8 mouse cellular contexts compared by ENCODE assay signal in the genomic region with DNA sequence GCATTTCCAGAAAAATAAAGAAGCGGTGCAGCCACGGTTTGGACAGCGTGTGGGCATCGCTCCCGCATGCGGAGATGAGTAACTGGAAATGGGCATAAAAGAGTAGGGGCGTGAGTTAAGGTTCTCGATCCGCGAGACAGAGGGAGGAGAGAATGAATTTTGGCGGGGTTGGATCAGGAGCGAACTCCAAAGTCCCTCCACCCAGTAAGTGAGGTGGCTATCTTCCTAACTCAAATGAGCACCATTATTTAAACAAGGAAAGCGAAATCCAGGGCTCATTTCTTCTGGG. TPM values are rescaled to one million over a fixed set of nuclear protein-coding genes. Genes with fewer than 3 reads are reported as not detected.
DNase-seq lines count a peak whose midpoint lies in the region; ATAC-seq and TF ChIP-seq lines count a peak whose summit lies in the region.

No protein-coding gene starts in this region.

- H3K9me3 ChIP-seq in heart, embryonic 14.5 days (ENCODE audit: control insufficient read depth, low read length) = no peaks in the 10 kb centered on the region
- H3K9me3 ChIP-seq in hindbrain, embryonic 11.5 days (ENCODE audit: control insufficient read depth, low read length) = no peaks in the 10 kb centered on the region
- H3K9me3 ChIP-seq in liver, postnatal 0 days (ENCODE audit: low read length) = no peaks in the 10 kb centered on the region

- ATAC-seq in heart, embryonic 14.5 days (ENCODE audit: insufficient number of reproducible peaks, insufficient read depth, low FRiP score, low read depth) = no peak
- no peak for ATAC-seq in hindbrain, embryonic 11.5 days (ENCODE audit: low FRiP score)
- no peak for ATAC-seq in liver, postnatal 0 days

- 2% methylated on average over 13 of the region's 13 CpGs for WGBS in heart, embryonic 14.5 days
- WGBS in hindbrain, embryonic 11.5 days = 4% methylated on average over 13 of the region's 13 CpGs
- WGBS in liver, postnatal 0 days (ENCODE audit: insufficient replicate concordance) = 6% methylated on average over 13 of the region's 13 CpGs

- H3K4me3 ChIP-seq in heart, embryonic 14.5 days (ENCODE audit: control insufficient read depth in 1 of 2, insufficient read depth in 1 of 2, low read depth in 1 of 2, low read length in 2 of 2) = peak overlapping the region; percentile 75 to 78
- H3K4me3 ChIP-seq in brown adipose tissue, adult 24 weeks (ENCODE audit: insufficient read depth, low read depth, low read length) = peak overlapping the region; percentile 72; the same call in 1 of the 2 replicates
- peak overlapping the region; percentile 78 for H3K4me3 ChIP-seq in hindbrain, embryonic 11.5 days (ENCODE audit: low read depth, low read length)
- H3K4me3 ChIP-seq in liver, postnatal 0 days (ENCODE audit: low read depth, low read length) = peak overlapping the region; percentile 68; the same call in 1 of the 2 replicates

- no peak for TF ChIP-seq EP300 in liver, postnatal 0 days (IDR thresholded peaks at IDR 0.05; ENCODE audit: low read depth)

- H3K36me3 ChIP-seq in heart, embryonic 14.5 days (ENCODE audit: control insufficient read depth, insufficient read depth, low read length) = peaks cover 18% of the 10 kb centered on the region
- no peaks in the 10 kb centered on the region for H3K36me3 ChIP-seq in hindbrain, embryonic 11.5 days (ENCODE audit: control insufficient read depth, insufficient read depth, low read length)
- no peaks in the 10 kb centered on the region for H3K36me3 ChIP-seq in liver, postnatal 0 days (replicated peaks; ENCODE audit: insufficient read depth, low read length)

- peak overlapping the region; percentile 87 to 95 for H3K27ac ChIP-seq in heart, embryonic 14.5 days (replicated peaks in 1 of 2; ENCODE audit: control insufficient read depth in 1 of 2, insufficient read depth in 1 of 2, low read depth in 2 of 2, low read length in 2 of 2)
- H3K27ac ChIP-seq in brown adipose tissue, adult 24 weeks (replicated peaks; ENCODE audit: low read depth, low read length) = no peak overlapping the region
- no peak overlapping the region for H3K27ac ChIP-seq in hindbrain, embryonic 11.5 days (ENCODE audit: low read depth, low read length)
- no peak overlapping the region for H3K27ac ChIP-seq in liver, postnatal 0 days (ENCODE audit: low read depth)

- H3K4me2 ChIP-seq in heart, embryonic 14.5 days (ENCODE audit: low read length) = peak overlapping the region; percentile 93
- peak overlapping the region; percentile 94 for H3K4me2 ChIP-seq in hindbrain, embryonic 11.5 days (replicated peaks; ENCODE audit: low read depth, low read length)
- peak overlapping the region; percentile 98 for H3K4me2 ChIP-seq in liver, postnatal 0 days (ENCODE audit: low read depth, low read length)

- peak overlapping the region; percentile 95 for H3K9ac ChIP-seq in heart, embryonic 14.5 days (ENCODE audit: low read length)
- H3K9ac ChIP-seq in hindbrain, embryonic 11.5 days (ENCODE audit: low read depth, low read length) = peak overlapping the region; percentile 27; the same call in 1 of the 2 replicates
- no peak overlapping the region for H3K9ac ChIP-seq in liver, postnatal 0 days (replicated peaks)

- peaks cover 0 to 6% of the 10 kb centered on the region in 2 experiments; a peak in 1 of 4 replicates for H3K4me1 ChIP-seq in heart, embryonic 14.5 days (ENCODE audit: control insufficient read depth in 2 of 2, insufficient read depth in 2 of 2, low read length in 2 of 2)
- no peaks in the 10 kb centered on the region; the same call in 1 of the 2 replicates for H3K4me1 ChIP-seq in brown adipose tissue, adult 24 weeks (ENCODE audit: control insufficient read depth, insufficient read depth, insufficient read length, low read length)
- peaks cover 7% of the 10 kb centered on the region; the same call in 1 of the 2 replicates for H3K4me1 ChIP-seq in hindbrain, embryonic 11.5 days (replicated peaks; ENCODE audit: control insufficient read depth, insufficient read depth, low read length)
- no peaks in the 10 kb centered on the region for H3K4me1 ChIP-seq in liver, postnatal 0 days (ENCODE audit: insufficient read depth)

- TF ChIP-seq CTCF in liver, postnatal 0 days (IDR thresholded peaks at IDR 0.05; ENCODE audit: low read depth) = no peak

- intact Hi-C loops in heart, postnatal 25 days (cut with DNase I) = no loop called here

- no peaks in the 10 kb centered on the region for H3K27me3 ChIP-seq in heart, embryonic 14.5 days (ENCODE audit: control insufficient read depth, insufficient read depth, low read length)
- H3K27me3 ChIP-seq in hindbrain, embryonic 11.5 days (ENCODE audit: control insufficient read depth, insufficient read depth, low read length) = peaks cover 8% of the 10 kb centered on the region
- H3K27me3 ChIP-seq in liver, postnatal 0 days (ENCODE audit: insufficient read depth, low read length) = peaks cover 47% of the 10 kb centered on the region

- DNase-seq in heart, postnatal 25 days (ENCODE audit: low spot score) = no peak
- no peak for DNase-seq in hindbrain, embryonic 11.5 days (ENCODE audit: low spot score)
- DNase-seq in liver, postnatal 0 days = no peak
- no peak for DNase-seq in thymus, postnatal 10 days (ENCODE audit: low spot score in 2 of 2)
- no peak for DNase-seq in cerebellum, postnatal 36 days
- DNase-seq in cerebellum, adult 8-10 months = no peak

RNA-seq across cellular contexts. Expression of gene Mpped2, which starts 2.6 kb away (rescaled TPM):
- 66.4 and 68.7 TPM in 2 replicates for polyA plus RNA-seq in heart, embryonic 14.5 days (2014; fragmentation: Nextera tagmentation; extraction: Ambion mirVana)
- 10 to 100 TPM; 18.1 to 18.7 TPM for total RNA-seq in heart, postnatal 25 days (2021)
- polyA plus RNA-seq in brown adipose tissue, adult 24 weeks (2012; ENCODE audit: insufficient read depth, insufficient read length, missing spikeins) = 2.7 and 3.0 TPM in 2 replicates
- 44.4 and 50.6 TPM in 2 replicates for polyA plus RNA-seq in hindbrain, embryonic 11.5 days (2014; fragmentation: Nextera tagmentation; extraction: Ambion mirVana)
- 0.64 and 1.3 TPM in 2 replicates for polyA plus RNA-seq in liver, postnatal 0 days (2015; fragmentation: Nextera tagmentation; extraction: Ambion mirVana)

Comparison
In these comparisons a context has a peak if more than half of its experiments do, and no peak if none do; other contexts are left out.
1. H3K27ac ChIP-seq: peak in heart, embryonic 14.5 days (2 of 2); none in brown adipose tissue, adult 24 weeks (single experiment), hindbrain, embryonic 11.5 days (single experiment) and liver, postnatal 0 days (single experiment).
2. RNA of gene Mpped2, which starts 2.6 kb away (polyA plus RNA-seq): 66.4 to 68.7 TPM in heart, embryonic 14.5 days and 44.4 to 50.6 TPM in hindbrain, embryonic 11.5 days; 2.7 to 3.0 TPM in brown adipose tissue, adult 24 weeks and 0.64 to 1.3 TPM in liver, postnatal 0 days; every median in the first group is over 10 times any median in the second.
3. Peak in every context shown above with its lines, with median percentiles within 50 percentile points of each other: H3K4me2 ChIP-seq and H3K4me3 ChIP-seq.